Mouse (Mus musculus) small intestine, adult 2 months (tissue): Measurements from ENCODE around the gene Gpx3.

Experiments used
- CTCF ChIP-seq: fragments of 200-500 bp; IDR thresholded peaks from 2 replicates; pipeline ENCODE4 v1.5.1; 2012; ENCODE audit warnings: low read depth, mild to moderate bottlenecking, control low read depth, inconsistent platforms, low read length, moderate library complexity, mixed read lengths; ENCODE audit not compliant: insufficient replicate concordance, insufficient read length; ENCODE audit errors: extremely low read depth
- POLR2A ChIP-seq: fragments of 200-500 bp; IDR thresholded peaks from 2 replicates; pipeline ENCODE4 v1.6.1; 2012; ENCODE audit warnings: low read depth, mild to moderate bottlenecking, control low read depth, inconsistent platforms, low read length, moderate library complexity

GRCm38 (mm10) chr11:54932540-54932939, 30.3 kb downstream of the Gpx3 start:
- TF ChIP-seq CTCF (no peak), POLR2A (no peak)
